Mouse (Mus musculus) monocyte, adult 2 months (primary cell): ENCODE results near the gene Tsga10ip.

Experiments
- DNase-seq, 2 experiments: peaks; one replicate each; pipeline ENCODE4 v3.0.0; 2022; ENCODE audit warnings: low spot score in 2 of 2, low read depth in 1 of 2

The Tsga10ip gene

DNA sequence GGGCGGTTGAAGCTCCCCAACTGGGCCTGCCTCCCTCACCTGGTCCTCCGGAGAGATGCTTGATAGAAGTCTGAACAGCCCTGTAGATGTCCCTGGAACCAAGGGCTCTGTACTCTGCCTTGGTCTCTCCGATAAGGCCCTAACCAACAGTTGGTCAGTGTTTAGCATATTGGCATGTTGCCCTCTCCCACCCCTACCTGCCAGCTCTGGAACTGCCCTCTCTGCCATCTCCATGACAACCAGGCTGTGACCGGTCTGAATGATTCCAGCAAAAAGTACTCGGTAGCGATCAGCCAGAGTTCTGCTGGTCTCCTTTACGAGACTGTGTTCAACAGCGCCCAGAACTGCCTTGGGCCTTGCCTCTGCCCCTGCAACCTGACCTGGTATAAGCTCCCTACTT lies at the start of gene Tsga10ip:
TSS of gene Tsga10ip (minus strand) at position 234 of the 400 bp plus-strand sequence.
- no peak for DNase-seq

GRCm38 (mm10) chr19:5451766-5452165 lies 49.4 kb upstream of the Tsga10ip start:
- DNase-seq = no peak

GRCm38 (mm10) chr19:5449673-5450072 lies 47.3 kb upstream of the Tsga10ip start:
- DNase-seq = no peak

DNA sequence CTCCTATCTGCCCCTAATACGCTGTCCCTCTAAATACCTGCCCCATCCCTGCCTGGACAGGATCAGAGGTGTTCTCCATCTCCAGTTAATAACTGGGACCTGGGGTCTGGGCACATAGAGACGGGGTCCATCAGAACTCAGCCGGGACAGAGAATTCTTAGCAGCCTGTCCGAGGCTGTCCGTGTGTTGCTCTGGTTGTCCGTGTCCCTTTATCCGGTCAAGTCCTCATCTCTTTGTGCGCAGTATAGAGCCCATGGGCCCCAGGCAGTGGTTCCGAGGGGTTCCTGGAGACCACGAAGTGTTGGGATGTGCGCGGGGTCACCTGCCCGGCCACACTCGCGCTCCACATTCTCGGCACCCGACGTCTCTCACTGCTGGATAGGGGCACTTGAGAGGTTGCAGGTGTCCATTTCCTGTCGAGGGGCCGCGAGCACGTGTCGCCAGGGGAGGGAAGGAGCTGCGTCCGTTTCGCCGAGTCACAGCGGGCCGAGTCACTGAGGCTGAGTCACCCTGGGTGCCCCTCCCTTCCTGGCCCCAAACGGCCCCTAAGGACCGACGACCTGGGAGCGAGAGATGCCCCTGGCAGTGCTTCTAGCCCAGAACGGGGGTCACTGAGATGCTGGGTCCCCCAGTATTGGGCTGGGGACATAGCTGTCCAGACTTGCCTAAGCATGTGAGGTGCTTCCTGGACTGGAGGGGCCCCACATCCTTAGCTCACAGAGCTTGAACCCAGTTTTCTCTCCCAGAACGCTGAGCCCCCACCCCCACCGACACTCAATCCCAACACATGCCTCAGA lies 46.2 kb upstream of the Tsga10ip start:
- no peak for DNase-seq

DNA sequence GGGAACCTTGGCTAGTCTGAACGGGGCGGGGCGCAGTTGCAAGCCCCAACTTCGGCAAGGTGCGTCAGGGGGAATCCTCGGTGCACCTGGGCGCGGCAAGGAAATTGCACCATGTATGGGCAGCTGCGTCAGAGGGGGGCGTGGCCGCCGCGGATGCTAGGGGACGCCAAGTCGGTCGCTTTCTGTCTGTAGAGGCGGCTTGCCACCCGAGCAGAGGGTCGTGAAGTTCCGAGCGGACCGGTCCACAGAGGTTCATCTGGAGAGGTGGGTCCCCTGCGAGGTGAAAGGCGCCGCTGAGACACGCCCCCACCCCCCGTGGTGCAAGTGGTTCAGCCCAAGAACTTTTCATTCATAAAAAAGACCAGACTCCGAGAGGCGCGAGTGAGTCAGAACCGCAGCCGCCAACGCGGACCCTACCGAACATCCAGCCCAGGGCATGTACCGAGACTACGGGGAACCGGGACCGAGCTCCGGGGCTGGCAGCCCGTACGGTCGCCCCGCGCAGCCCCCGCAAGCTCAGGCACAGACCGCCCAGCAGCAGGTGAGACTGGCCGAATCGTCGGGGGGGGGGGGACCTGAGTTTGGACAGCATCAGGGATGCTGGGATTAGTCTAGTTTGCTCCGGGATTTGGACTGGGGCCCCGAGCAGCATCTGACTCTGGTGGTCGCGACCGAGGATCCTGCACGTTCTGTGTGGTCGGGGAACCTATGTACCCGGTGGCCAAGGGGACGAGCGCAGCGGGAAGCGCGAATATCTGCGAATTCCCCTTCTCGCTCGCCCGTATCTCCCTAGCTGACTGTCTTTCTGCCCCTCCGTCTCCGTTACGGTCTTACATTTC lies 45.4 kb upstream of the Tsga10ip start, which contains the start of gene Fosl1:
TSS of gene Fosl1 (plus strand) at position 33 of the 839 bp plus-strand sequence.
- DNase-seq = peak in 1 of 2 experiments; percentile 57

DNA sequence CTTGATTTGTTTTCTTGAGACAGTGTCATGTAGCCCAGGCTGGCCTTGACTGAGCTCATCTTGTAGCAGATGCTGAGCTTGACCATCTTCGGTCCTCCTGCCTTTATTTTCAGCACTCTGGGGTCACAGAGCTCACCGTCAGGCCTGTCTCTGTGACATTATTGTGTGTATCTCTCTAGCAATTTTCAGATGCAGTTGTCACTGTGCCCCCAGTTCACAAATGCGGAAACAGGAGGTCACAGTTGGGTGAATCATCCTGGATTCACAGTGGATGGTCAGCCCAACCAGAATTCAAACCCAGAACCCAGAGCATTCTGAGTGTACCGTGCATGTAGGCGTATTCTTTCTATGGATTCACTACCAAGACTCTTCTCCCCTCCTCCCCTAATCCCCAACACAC lies 43.4 kb upstream of the Tsga10ip start:
- DNase-seq = no peak

- no peak for DNase-seq
Measured at GRCm38 (mm10) chr19:5444954-5445353, 42.6 kb upstream of the Tsga10ip start.

- no peak for DNase-seq
Measured at GRCm38 (mm10) chr19:5444371-5444908, 42.1 kb upstream of the Tsga10ip start.

GRCm38 (mm10) chr19:5433951-5434350 lies 31.6 kb upstream of the Tsga10ip start:
- no peak for DNase-seq

- DNase-seq = no peak
Measured at GRCm38 (mm10) chr19:5432992-5433852, 30.9 kb upstream of the Tsga10ip start.

GRCm38 (mm10) chr19:5431911-5432464 lies 29.7 kb upstream of the Tsga10ip start:
- DNase-seq = no peak

GRCm38 (mm10) chr19:5430408-5430807 lies 28.1 kb upstream of the Tsga10ip start:
- no peak for DNase-seq

- DNase-seq = no peak
Measured at GRCm38 (mm10) chr19:5429806-5430205, 27.5 kb upstream of the Tsga10ip start.

GRCm38 (mm10) chr19:5429219-5429618 lies 26.9 kb upstream of the Tsga10ip start:
- DNase-seq = no peak

GRCm38 (mm10) chr19:5428083-5428482 lies 25.8 kb upstream of the Tsga10ip start:
- DNase-seq = no peak

DNA sequence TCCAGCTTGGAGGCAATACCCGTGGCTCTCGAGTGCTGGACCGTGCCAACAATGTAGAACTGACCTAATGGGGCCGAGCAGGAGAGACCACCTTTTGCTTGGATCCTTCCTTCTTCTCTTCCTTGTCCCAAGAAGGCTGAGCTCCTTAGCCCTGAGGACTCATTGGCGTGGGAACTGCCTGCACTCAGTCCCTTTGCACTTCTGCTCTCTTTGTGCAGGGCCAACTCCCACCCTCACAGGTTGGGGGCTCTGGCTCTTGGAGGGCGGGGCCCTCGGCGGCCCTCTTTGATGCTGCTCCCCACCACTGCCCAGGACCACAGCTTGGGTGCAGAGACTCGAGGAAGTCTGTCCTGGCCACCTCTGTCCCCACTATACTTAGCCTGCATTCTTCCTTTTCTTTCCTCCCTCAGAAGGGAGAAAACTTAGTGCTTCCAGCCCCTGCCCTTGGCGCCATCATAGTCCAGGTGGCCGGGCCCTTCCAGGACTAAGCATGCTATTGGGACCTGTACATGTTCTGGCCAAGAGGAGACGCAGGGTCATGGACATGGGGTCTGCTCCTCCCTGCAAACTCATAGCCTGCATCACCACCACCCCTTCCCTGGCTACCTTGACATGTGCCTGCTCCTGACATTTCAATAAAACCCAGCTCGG lies 24.4 kb upstream of the Tsga10ip start:
- no peak for DNase-seq

DNA sequence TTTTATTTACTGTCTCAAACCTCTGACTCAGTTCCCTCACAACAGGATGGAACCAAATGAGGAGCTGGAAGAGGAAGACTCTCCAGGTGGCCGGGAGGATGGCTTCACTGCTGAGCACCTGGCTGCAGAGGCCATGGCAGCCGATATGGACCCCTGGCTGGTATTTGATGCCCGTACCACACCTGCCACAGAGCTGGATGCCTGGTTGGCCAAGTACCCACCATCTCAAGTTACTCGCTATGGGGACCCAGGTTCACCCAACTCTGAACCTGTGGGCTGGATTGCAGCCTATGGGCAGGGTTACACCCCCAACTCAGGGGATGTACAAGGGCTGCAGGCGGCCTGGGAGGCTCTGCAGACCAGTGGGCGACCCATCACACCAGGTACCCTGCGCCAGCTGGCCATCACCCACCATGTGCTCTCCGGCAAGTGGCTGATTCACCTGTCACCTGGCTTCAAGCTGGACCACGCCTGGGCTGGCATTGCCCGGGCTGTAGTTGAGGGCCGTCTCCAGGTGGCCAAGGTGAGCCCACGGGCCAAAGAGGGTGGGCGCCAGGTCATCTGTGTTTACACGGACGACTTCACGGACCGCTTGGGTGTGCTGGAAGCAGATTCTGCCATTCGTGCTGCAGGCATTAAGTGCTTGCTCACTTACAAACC lies 23.7 kb upstream of the Tsga10ip start:
- DNase-seq = no peak

- peak; percentile 63 to 84 for DNase-seq
Measured at GRCm38 (mm10) chr19:5424782-5425741, 22.7 kb upstream of the Tsga10ip start, which contains the start of the genes Drap1 and AI837181. Gene Drap1, minus strand, starts transcription at chr19:5424979. Gene AI837181, plus strand, starts transcription at chr19:5425144.
